ENCODE assay signal across 8 mouse cellular contexts in genomic region chr16:56885824-56886615, GRCm38 (mm10). TPM values are rescaled to one million over a fixed set of nuclear protein-coding genes. Genes with fewer than 3 reads are reported as not detected.
DNase-seq lines count a peak whose midpoint lies in the region; ATAC-seq and TF ChIP-seq lines count a peak whose summit lies in the region.

TSS of gene Tmem45a (minus strand) at chr16:56886166.

- WGBS in hindbrain, embryonic 10.5 days: 4% methylated on average over 25 of the region's 25 CpGs
- 3% methylated on average over 25 of the region's 25 CpGs for WGBS in liver, postnatal 0 days (ENCODE audit: insufficient replicate concordance)

- H3K4me3 ChIP-seq in hindbrain, embryonic 10.5 days: peak within 1 kb of the TSS; percentile 59
- peak within 1 kb of the TSS; percentile 58 for H3K4me3 ChIP-seq in layer of hippocampus, adult 2 months
- peak within 1 kb of the TSS; percentile 31 for H3K4me3 ChIP-seq in liver, postnatal 0 days (ENCODE audit: low read depth, low read length)

- TF ChIP-seq EP300 in liver, postnatal 0 days (IDR thresholded peaks at IDR 0.05; ENCODE audit: low read depth): no peak

- H3K27me3 ChIP-seq in hindbrain, embryonic 10.5 days (ENCODE audit: insufficient read depth, poor library complexity, severe bottlenecking): no peaks in the 10 kb centered on the region
- no peaks in the 10 kb centered on the region for H3K27me3 ChIP-seq in liver, postnatal 0 days (ENCODE audit: insufficient read depth, low read length)

- peak within 1 kb of the TSS; percentile 66 for H3K4me2 ChIP-seq in liver, postnatal 0 days (ENCODE audit: low read depth, low read length)

- no peaks in the 10 kb centered on the region for H3K36me3 ChIP-seq in hindbrain, embryonic 10.5 days
- H3K36me3 ChIP-seq in liver, postnatal 0 days (replicated peaks; ENCODE audit: insufficient read depth, low read length): no peaks in the 10 kb centered on the region

- H3K9me3 ChIP-seq in hindbrain, embryonic 10.5 days: no peaks in the 10 kb centered on the region
- H3K9me3 ChIP-seq in liver, postnatal 0 days (ENCODE audit: low read length): no peaks in the 10 kb centered on the region

- peak; percentile 96 for DNase-seq in R1 (ENCODE audit: low read depth, low spot score)
- DNase-seq in cerebellum, adult 9-11 months: peak; percentile 6
- DNase-seq in frontal cortex, postnatal 10 days (ENCODE audit: low spot score in 2 of 2): peak; percentile 64 to 81
- peak; percentile 86 for DNase-seq in hindbrain, embryonic 10.5 days (ENCODE audit: low spot score)
- DNase-seq in layer of hippocampus, adult 2 months (ENCODE audit: low spot score in 2 of 2): peak; percentile 41 to 63
- peak; percentile 69 for DNase-seq in liver, postnatal 0 days
- peak; percentile 80 for DNase-seq in ovary, postnatal 10 days (ENCODE audit: low spot score)
- DNase-seq in urinary bladder, adult 18-20 months (ENCODE audit: low spot score in 2 of 2): peak; percentile 59 to 79

- H3K27ac ChIP-seq in hindbrain, embryonic 10.5 days: peak within 1 kb of the TSS; percentile 72; the same call in 1 of the 2 replicates
- H3K27ac ChIP-seq in layer of hippocampus, adult 2 months: no peak within 1 kb of the TSS
- no peak within 1 kb of the TSS for H3K27ac ChIP-seq in liver, postnatal 0 days (ENCODE audit: low read depth)

- peaks cover 8% of the 10 kb centered on the region for H3K4me1 ChIP-seq in hindbrain, embryonic 10.5 days (replicated peaks)
- peaks cover 4% of the 10 kb centered on the region; the same call in 1 of the 2 replicates for H3K4me1 ChIP-seq in liver, postnatal 0 days (ENCODE audit: insufficient read depth)

- no peak for TF ChIP-seq CTCF in layer of hippocampus, adult 2 months (conservative IDR thresholded peaks at IDR 0.05)
- no peak for TF ChIP-seq CTCF in liver, postnatal 0 days (IDR thresholded peaks at IDR 0.05; ENCODE audit: low read depth)

- ATAC-seq in liver, postnatal 0 days: peak; percentile 76

- no peak within 1 kb of the TSS for H3K9ac ChIP-seq in liver, postnatal 0 days (replicated peaks)

RNA-seq across cellular contexts. Expression of gene Tmem45a, which starts in this region (rescaled TPM):
- polyA plus RNA-seq in hindbrain, embryonic 10.5 days (2016; fragmentation: Nextera tagmentation; extraction: Ambion mirVana): 5.4 and 7.9 TPM in 2 replicates
- total RNA-seq in layer of hippocampus, adult 2 months (2021): under 1 TPM; 0.38 to 0.64 TPM
- 0.40 and 1.1 TPM in 2 replicates for polyA plus RNA-seq in liver, postnatal 0 days (2015; fragmentation: Nextera tagmentation; extraction: Ambion mirVana)

Comparison
In these comparisons a context has a peak if more than half of its experiments do, and no peak if none do; other contexts are left out.
1. Peak in DNase-seq and H3K4me3 ChIP-seq in layer of hippocampus, adult 2 months; RNA of the gene not detected or under 1 TPM.
2. DNase-seq: peak in every context shown above with its lines; median percentile 96 in R1; 86 in hindbrain, embryonic 10.5 days; 80 in ovary, postnatal 10 days; 72 in frontal cortex, postnatal 10 days; 69 in liver, postnatal 0 days; 69 in urinary bladder, adult 18-20 months; 52 in layer of hippocampus, adult 2 months; 6 in cerebellum, adult 9-11 months.